Mouse (Mus musculus) limb, embryonic 14.5 days (tissue): Measurements from ENCODE around the gene Als2. TPM values are rescaled to one million over a fixed set of nuclear protein-coding genes. Genes with fewer than 3 reads are reported as not detected.

Experiments used
- ATAC-seq: fragments of 200-750 bp; cut with Nextera tagmentation; 2 replicates; pipeline ENCODE4 v1.8.0; 2017; ENCODE audit warnings: low read depth, moderate number of reproducible peaks, moderate TSS enrichment; ENCODE audit not compliant: low FRiP score
- DNase-seq: peaks from one replicate; pipeline ENCODE4 v3.0.0-alpha.2; 2015; ENCODE audit warnings: low spot score
- H3K27ac ChIP-seq: fragments of 300-500 bp; sonication (generic); replicated peaks from 2 replicates; pipeline ENCODE4 v1.5.1; 2014; ENCODE audit warnings: low read depth, mild to moderate bottlenecking, low read length, moderate library complexity, mixed read lengths
- H3K27me3 ChIP-seq: fragments of 300-500 bp; sonication (generic); 2 replicates; pipeline ENCODE4 v1.6.1; 2014; ENCODE audit warnings: low read length, mixed read lengths; ENCODE audit not compliant: control insufficient read depth, insufficient read depth
- H3K36me3 ChIP-seq: fragments of 300-500 bp; sonication (generic); 2 replicates; pipeline ENCODE4 v1.6.1; 2014; ENCODE audit warnings: mild to moderate bottlenecking, low read length, moderate library complexity, mixed read lengths; ENCODE audit not compliant: control insufficient read depth, insufficient read depth
- H3K4me1 ChIP-seq: fragments of 300-500 bp; sonication (generic); 2 replicates; pipeline ENCODE4 v1.6.1; 2014; ENCODE audit warnings: antibody characterized with exemption, low read length, mixed read lengths; ENCODE audit not compliant: control insufficient read depth, insufficient read depth
- H3K4me2 ChIP-seq: fragments of 300-500 bp; sonication (generic); replicated peaks from 2 replicates; pipeline ENCODE4 v1.6.1; 2014; ENCODE audit warnings: low read depth, mild to moderate bottlenecking, low read length, moderate library complexity; ENCODE audit not compliant: severe bottlenecking
- H3K4me3 ChIP-seq: fragments of 300-500 bp; sonication (generic); replicated peaks from 2 replicates; pipeline ENCODE4 v1.5.1; 2014; ENCODE audit warnings: low read length
- H3K9ac ChIP-seq: fragments of 300-500 bp; sonication (generic); 2 replicates; pipeline ENCODE4 v1.6.1; 2014; ENCODE audit warnings: mild to moderate bottlenecking, low read depth, low read length, moderate library complexity; ENCODE audit not compliant: severe bottlenecking
- H3K9me3 ChIP-seq: fragments of 300-500 bp; sonication (generic); 2 replicates; pipeline ENCODE4 v1.6.1; 2016; ENCODE audit warnings: low read length; ENCODE audit not compliant: control insufficient read depth
- POLR2A ChIP-seq: fragments of 200-500 bp; IDR thresholded peaks from 2 replicates; pipeline ENCODE4 v1.8.0; 2012; ENCODE audit warnings: inconsistent platforms, mild to moderate bottlenecking, moderate library complexity, borderline replicate concordance; ENCODE audit not compliant: insufficient read depth, insufficient read length; ENCODE audit errors: extremely low read depth
- WGBS: fragments of 180-500 bp; shearing (Covaris S2); extraction: QIAGEN DNeasy Blood & Tissue Kit; methylation state at CpG from one replicate; pipeline ENCODE4 v1.1.7; 2014; 5-methylcytosine and 5-hydroxymethylcytosine counted together
- polyA plus RNA-seq, 2 experiments: library from polyadenylated mRNA; depleted of rRNA in 1 of 2; stranded (reverse) in 1 of 2; unstranded in 1 of 2; fragments of >200 nt; fragmentation: Nextera tagmentation in 1 of 2; extraction: Ambion mirVana in 1 of 2; gene quantifications; 2 replicates each; pipeline versions ENCODE4 v1.2.1 to v1.2.3; 2012 to 2014

Gene Als2
- polyA plus RNA-seq, 2 experiments, result 8.1 TPM

DNA sequence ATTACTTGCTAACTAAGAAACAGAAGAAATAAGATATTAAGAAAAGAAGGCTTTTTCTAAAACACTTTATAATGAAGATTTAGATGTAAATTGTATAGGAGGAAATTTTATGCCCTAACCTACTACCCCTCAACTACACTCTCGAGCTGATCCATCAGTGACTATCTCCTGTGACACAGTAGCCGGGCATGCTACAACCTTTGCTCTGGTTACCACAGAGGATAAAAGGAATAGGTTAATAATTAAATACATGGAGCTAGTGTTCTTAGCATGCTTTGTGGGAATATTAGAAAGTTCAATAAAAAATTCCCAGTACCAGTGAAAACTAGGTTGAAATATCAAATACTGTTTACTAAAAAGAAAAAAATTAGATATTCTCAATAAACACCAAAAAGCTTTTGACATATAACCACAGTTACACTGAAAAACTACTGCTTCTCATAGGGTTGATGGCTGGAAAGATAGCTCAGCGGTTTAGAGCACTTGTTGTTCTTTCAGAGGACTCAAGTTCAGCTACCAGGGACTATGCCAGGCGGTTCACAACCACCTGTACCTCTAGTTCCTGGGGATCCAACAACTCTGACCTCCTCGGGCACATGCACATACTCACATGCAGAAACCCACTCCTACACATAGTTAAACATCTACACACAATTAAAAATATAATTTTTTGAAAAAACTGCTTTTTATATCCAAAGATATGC, 24.8 kb downstream of the Als2 start:
- ATAC-seq, result no peak
- Histone ChIP-seq H3K4me2 (no peak overlapping the region), H3K9me3 (no peaks in the 10 kb centered on the region), H3K27me3 (no peaks in the 10 kb centered on the region), H3K36me3 (peaks cover 27% of the 10 kb centered on the region), H3K27ac (no peak overlapping the region), H3K9ac (no peak overlapping the region), H3K4me3 (no peak overlapping the region), H3K4me1 (no peaks in the 10 kb centered on the region)
- no peak for TF ChIP-seq POLR2A
- WGBS, result 84% methylated on average over 5 of the region's 5 CpGs
- DNase-seq, result no peak

GRCm38 (mm10) chr1:59211651-59212050, 25.4 kb downstream of the Als2 start:
- no peak overlapping the region for H3K9ac ChIP-seq
- H3K4me2 ChIP-seq, result no peak overlapping the region
- no peaks in the 10 kb centered on the region for H3K4me1 ChIP-seq
- no peak for DNase-seq
- TF ChIP-seq POLR2A, result no peak
- H3K4me3 ChIP-seq, result no peak overlapping the region
- H3K27me3 ChIP-seq, result no peaks in the 10 kb centered on the region
- no peak overlapping the region for H3K27ac ChIP-seq
- 84% methylated on average over 4 of the region's 4 CpGs for WGBS
- peaks cover 28% of the 10 kb centered on the region for H3K36me3 ChIP-seq
- no peak for ATAC-seq
- no peaks in the 10 kb centered on the region for H3K9me3 ChIP-seq

DNA sequence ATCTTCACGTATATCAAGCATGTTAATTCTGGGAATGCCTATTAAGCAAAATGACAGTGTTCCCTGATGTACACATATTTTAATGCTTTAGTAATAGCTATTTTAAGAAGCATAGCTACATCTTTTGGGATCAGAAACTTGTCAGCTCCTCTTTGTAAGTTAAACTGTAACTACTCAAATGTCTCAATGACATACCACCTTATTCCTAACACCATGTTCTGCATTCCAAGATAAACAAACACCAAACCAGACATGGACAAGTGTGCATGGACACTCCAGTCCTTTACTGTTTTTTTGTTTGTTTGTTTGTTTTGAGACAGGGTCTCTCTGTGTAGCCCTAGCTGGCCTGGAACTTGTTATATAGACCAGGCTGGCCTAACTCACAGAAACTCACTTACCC, 28.7 kb downstream of the Als2 start:
- H3K4me1 ChIP-seq, result no peaks in the 10 kb centered on the region
- H3K9ac ChIP-seq, result no peak overlapping the region
- WGBS, result 100% methylated on average over 1 of the region's 1 CpGs
- H3K36me3 ChIP-seq, result peaks cover 33% of the 10 kb centered on the region
- TF ChIP-seq POLR2A, result no peak
- no peak overlapping the region for H3K4me2 ChIP-seq
- no peak overlapping the region for H3K27ac ChIP-seq
- no peak overlapping the region for H3K4me3 ChIP-seq
- DNase-seq (no peak), ATAC-seq (no peak)
- H3K27me3 ChIP-seq, result no peaks in the 10 kb centered on the region
- H3K9me3 ChIP-seq, result no peaks in the 10 kb centered on the region

- Histone ChIP-seq H3K27me3 (no peaks in the 10 kb centered on the region), H3K9me3 (no peaks in the 10 kb centered on the region), H3K27ac (no peak overlapping the region), H3K4me3 (no peak overlapping the region), H3K36me3 (peaks cover 35% of the 10 kb centered on the region), H3K4me1 (no peaks in the 10 kb centered on the region), H3K4me2 (no peak overlapping the region), H3K9ac (no peak overlapping the region)
- TF ChIP-seq POLR2A, result no peak
- ATAC-seq (no peak), DNase-seq (no peak)
- WGBS, result 96% methylated on average over 1 of the region's 1 CpGs
These were observed 32.5 kb downstream of the Als2 start for GRCm38 (mm10) chr1:59204489-59204888.

- no peaks in the 10 kb centered on the region for H3K9me3 ChIP-seq
- H3K4me3 ChIP-seq, result no peak overlapping the region
- TF ChIP-seq POLR2A, result no peak
- DNase-seq (no peak), ATAC-seq (no peak)
- no peaks in the 10 kb centered on the region for H3K4me1 ChIP-seq
- WGBS, result 89% methylated on average over 10 of the region's 10 CpGs
- H3K36me3 ChIP-seq, result peaks cover 39% of the 10 kb centered on the region
- H3K27me3 ChIP-seq, result no peaks in the 10 kb centered on the region
- H3K4me2 ChIP-seq, result no peak overlapping the region
- H3K9ac ChIP-seq, result no peak overlapping the region
- H3K27ac ChIP-seq, result no peak overlapping the region
These were observed 34.7 kb downstream of the Als2 start for GRCm38 (mm10) chr1:59202367-59202766.
